Mouse (Mus musculus): ENCODE results near the gene 1700042G07Rik.

DNA sequence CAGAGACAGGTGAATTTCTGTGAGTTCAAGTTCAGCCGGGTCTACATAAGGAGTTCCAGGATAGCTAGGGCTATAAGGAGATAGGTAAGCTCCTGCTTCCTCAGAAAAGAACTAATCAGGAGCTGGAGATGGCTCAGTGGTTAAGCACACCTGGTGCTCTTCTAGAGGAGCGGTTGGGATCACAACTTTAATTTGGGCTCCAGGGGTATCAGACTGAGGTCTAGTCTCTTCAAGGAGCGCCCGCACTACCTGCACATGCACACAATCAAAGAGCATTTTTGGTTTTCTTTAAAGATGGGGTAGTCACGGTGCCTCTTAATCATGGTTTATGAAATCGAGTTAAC is 23.4 kb upstream of the 1700042G07Rik start:
- TF ChIP-seq POLR2A (IDR thresholded peaks at IDR 0.05; ENCODE audit: borderline replicate concordance, extremely low read depth, insufficient read depth, insufficient read length, poor library complexity, severe bottlenecking): no peak
- TF ChIP-seq CTCF (IDR thresholded peaks at IDR 0.05; ENCODE audit: borderline replicate concordance, extremely low read depth, insufficient read depth, insufficient read length): no peak
